Mouse (Mus musculus) embryonic facial prominence, embryonic 12.5 days (tissue): ENCODE results near the gene Sh2b3. TPM values are rescaled to one million over a fixed set of nuclear protein-coding genes. Genes with fewer than 3 reads are reported as not detected.

Experiments
- ATAC-seq: fragments of 200-750 bp; cut with Nextera tagmentation; 2 replicates; pipeline ENCODE4 v1.8.0; 2017; ENCODE audit not compliant: insufficient number of reproducible peaks, insufficient read depth, low FRiP score, low TSS enrichment
- H3K27ac ChIP-seq: fragments of 300-500 bp; sonication (generic); 2 replicates; pipeline ENCODE4 v1.5.1; 2016; ENCODE audit warnings: mild to moderate bottlenecking
- H3K27me3 ChIP-seq: fragments of 300-500 bp; sonication (generic); 2 replicates; pipeline ENCODE4 v1.6.1; 2016; ENCODE audit warnings: mild to moderate bottlenecking, moderate library complexity
- H3K36me3 ChIP-seq: fragments of 300-500 bp; sonication (generic); 2 replicates; pipeline ENCODE4 v1.6.1; 2016; ENCODE audit warnings: mild to moderate bottlenecking
- H3K4me1 ChIP-seq: fragments of 300-500 bp; sonication (generic); 2 replicates; pipeline ENCODE4 v1.6.1; 2016
- H3K4me2 ChIP-seq: fragments of 300-500 bp; sonication (generic); replicated peaks from 2 replicates; pipeline ENCODE4 v1.6.1; 2016; ENCODE audit warnings: mild to moderate bottlenecking, moderate library complexity
- H3K4me3 ChIP-seq: fragments of 300-500 bp; sonication (generic); 2 replicates; pipeline ENCODE4 v1.5.1; 2016; ENCODE audit warnings: mild to moderate bottlenecking
- H3K9ac ChIP-seq: fragments of 300-500 bp; sonication (generic); 2 replicates; pipeline ENCODE4 v1.6.1; 2016; ENCODE audit warnings: mild to moderate bottlenecking, moderate library complexity
- H3K9me3 ChIP-seq: fragments of 300-500 bp; sonication (generic); 2 replicates; pipeline ENCODE4 v1.6.1; 2016; ENCODE audit warnings: mild to moderate bottlenecking, moderate library complexity
- WGBS: fragments of 180-500 bp; shearing (Covaris S2); methylation state at CpG from one replicate; pipeline ENCODE4 v1.1.7; 2016; 5-methylcytosine and 5-hydroxymethylcytosine counted together
- polyA plus RNA-seq: library from polyadenylated mRNA; unstranded; fragments of >200 nt; fragmentation: Nextera tagmentation; extraction: Ambion mirVana; gene quantifications from 2 replicates; pipeline ENCODE4 v1.2.1, GENCODE M21; 2016

Sh2b3 gene
- polyA plus RNA-seq, 1 experiment from 2014 or later, result 14.4 TPM

DNA sequence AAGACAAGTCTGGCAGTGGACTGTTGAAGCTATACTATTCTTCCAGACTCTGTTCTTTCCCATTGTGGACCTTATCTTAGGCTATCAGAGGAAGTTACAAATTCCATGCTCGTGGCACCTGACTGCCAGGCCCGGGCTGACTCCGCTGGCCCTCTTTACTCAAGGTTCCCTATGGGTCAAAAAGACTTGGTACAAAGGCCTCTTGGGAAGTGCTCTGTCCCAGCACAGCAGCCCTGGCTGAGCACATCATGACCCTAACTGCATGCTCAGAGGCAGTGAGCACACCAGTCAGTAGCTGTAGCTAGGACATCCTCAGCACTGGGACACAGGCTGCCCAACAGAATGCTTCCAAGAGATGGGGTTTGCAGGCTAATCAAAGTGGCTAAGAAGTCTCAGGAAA lies 16.8 kb downstream of the Sh2b3 start:
- no peak for ATAC-seq
- 89% methylated on average over 3 of the region's 3 CpGs for WGBS
- Histone ChIP-seq H3K36me3 (peaks cover 55% of the 10 kb centered on the region), H3K4me1 (peaks cover 9% of the 10 kb centered on the region), H3K9me3 (no peaks in the 10 kb centered on the region), H3K9ac (no peak overlapping the region), H3K4me2 (no peak overlapping the region), H3K4me3 (no peak overlapping the region), H3K27ac (no peak overlapping the region), H3K27me3 (no peaks in the 10 kb centered on the region)

DNA sequence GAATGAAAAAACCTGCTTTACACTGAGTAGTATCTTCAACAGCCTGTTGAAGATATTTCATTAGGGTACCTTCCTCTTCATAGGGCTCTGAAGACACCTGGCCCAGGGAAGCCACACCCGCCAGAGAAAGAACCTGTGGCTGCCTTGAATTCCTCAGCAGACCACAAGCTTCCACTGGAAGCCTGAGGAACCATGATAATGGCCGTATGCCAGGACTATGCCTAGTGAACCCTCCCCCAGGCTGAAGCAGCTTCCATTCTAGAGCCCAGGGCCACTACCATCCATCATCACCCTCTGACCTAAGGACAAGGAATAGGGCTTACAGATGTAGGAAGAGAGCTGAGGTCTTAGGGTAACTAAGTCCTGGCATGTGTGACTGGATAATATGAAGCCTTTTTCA lies 17.3 kb downstream of the Sh2b3 start:
- peaks cover 60% of the 10 kb centered on the region for H3K36me3 ChIP-seq
- H3K4me3 ChIP-seq, result no peak overlapping the region
- no peaks in the 10 kb centered on the region for H3K27me3 ChIP-seq
- no peak for ATAC-seq
- 84% methylated on average over 2 of the region's 2 CpGs for WGBS
- no peak overlapping the region for H3K27ac ChIP-seq
- no peaks in the 10 kb centered on the region for H3K9me3 ChIP-seq
- H3K4me2 ChIP-seq, result no peak overlapping the region
- no peak overlapping the region for H3K9ac ChIP-seq
- H3K4me1 ChIP-seq, result peaks cover 9% of the 10 kb centered on the region

DNA sequence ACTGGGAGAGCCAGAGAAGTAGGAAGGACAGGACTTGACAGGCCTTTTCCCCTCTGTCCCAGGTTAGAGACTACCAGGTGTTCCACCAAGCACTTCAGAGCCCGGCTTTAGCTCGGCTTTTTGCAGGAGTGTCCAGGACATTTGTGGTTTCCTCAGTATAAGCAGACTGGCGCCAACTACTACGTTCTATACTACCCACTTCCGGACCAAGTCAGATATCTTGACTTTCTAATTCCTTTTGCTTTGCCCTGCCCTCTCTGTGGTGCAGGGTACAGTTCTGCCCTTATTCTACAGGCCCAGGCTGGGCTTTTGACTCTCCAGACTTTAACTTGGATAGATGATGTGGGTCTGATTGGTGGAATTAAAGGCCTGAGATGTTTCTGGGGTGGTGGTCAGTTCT lies 17.9 kb downstream of the Sh2b3 start:
- no peaks in the 10 kb centered on the region for H3K27me3 ChIP-seq
- no peak overlapping the region for H3K27ac ChIP-seq
- H3K9ac ChIP-seq, result no peak overlapping the region
- ATAC-seq, result no peak
- H3K36me3 ChIP-seq, result peaks cover 63% of the 10 kb centered on the region
- H3K9me3 ChIP-seq, result no peaks in the 10 kb centered on the region
- no peak overlapping the region for H3K4me3 ChIP-seq
- H3K4me1 ChIP-seq, result peaks cover 9% of the 10 kb centered on the region
- no peak overlapping the region for H3K4me2 ChIP-seq
- WGBS, result 94% methylated on average over 5 of the region's 5 CpGs

DNA sequence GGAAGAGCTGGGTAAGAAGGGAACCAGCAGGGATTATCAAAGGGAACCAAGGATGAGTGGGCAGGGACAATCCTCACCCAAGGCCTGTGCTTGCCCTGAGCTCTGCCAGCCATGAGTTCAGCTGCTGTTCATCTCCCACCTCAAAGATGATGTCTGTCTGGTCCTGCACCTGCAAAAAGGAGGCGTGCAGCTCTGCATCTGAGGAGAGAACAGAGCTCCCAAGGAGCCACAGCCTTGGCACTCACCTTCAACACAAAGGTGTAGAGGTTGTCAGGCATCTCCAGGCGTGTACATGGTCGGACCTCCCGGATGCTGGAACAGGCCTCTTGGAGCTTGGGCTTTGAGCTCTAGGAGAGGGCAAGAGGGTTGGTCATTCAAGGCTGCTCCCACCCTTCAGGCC lies 18.6 kb downstream of the Sh2b3 start:
- Histone ChIP-seq H3K4me1 (peaks cover 9% of the 10 kb centered on the region), H3K9me3 (no peaks in the 10 kb centered on the region), H3K4me3 (no peak overlapping the region), H3K36me3 (peaks cover 69% of the 10 kb centered on the region), H3K27ac (no peak overlapping the region), H3K9ac (no peak overlapping the region), H3K4me2 (no peak overlapping the region), H3K27me3 (no peaks in the 10 kb centered on the region)
- 94% methylated on average over 4 of the region's 4 CpGs for whole genome bisulfite sequencing
- ATAC-seq, result no peak

DNA sequence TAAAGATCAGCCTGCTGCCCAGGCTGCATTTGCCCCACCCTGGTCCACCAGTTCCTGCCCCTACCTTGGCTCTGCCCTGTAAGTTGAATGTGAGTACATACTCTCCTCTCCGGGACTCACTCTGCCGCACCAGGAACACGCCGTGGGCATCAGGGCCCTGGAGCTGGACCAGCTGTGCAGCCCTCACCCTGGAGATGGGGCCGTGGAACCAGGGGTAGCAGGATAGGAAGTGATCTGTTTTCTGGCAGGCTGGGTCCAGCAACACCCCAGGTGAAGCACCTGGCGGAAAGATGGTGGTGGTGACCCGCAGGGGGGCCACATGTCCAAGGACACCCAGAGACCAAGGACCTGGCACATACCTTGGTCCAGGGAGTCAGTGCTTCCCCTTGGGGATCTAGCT lies 19.0 kb downstream of the Sh2b3 start:
- Histone ChIP-seq H3K4me3 (no peak overlapping the region), H3K36me3 (peaks cover 74% of the 10 kb centered on the region), H3K4me2 (no peak overlapping the region), H3K9ac (no peak overlapping the region), H3K27me3 (no peaks in the 10 kb centered on the region), H3K9me3 (no peaks in the 10 kb centered on the region), H3K4me1 (peaks cover 7% of the 10 kb centered on the region), H3K27ac (no peak overlapping the region)
- WGBS, result 95% methylated on average over 7 of the region's 7 CpGs
- no peak for ATAC-seq

DNA sequence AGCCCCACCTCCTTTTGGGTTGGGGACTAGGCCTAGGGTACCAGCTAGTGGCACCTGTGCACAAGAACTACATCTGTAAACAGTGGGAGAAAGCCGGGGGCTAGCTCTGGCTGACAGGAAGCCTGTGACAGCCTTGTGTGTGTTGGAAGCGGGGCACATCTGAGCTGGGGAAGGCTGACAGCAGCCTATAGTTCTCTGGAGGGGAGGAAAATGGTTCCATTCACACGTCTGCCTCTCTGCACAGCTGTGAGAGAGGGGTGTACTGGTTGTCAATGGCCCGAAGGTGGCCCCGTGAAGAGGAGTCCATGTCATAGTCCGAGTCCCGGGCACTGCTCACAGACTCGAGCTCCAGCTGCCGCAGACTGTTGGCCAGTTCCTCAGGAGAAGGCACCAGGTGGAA lies 19.9 kb downstream of the Sh2b3 start:
- Histone ChIP-seq H3K9ac (no peak overlapping the region), H3K4me3 (no peak overlapping the region), H3K4me2 (no peak overlapping the region), H3K4me1 (no peaks in the 10 kb centered on the region), H3K36me3 (peaks cover 82% of the 10 kb centered on the region), H3K27ac (no peak overlapping the region), H3K9me3 (no peaks in the 10 kb centered on the region), H3K27me3 (no peaks in the 10 kb centered on the region)
- WGBS, result 83% methylated on average over 9 of the region's 9 CpGs
- no peak for ATAC-seq

DNA sequence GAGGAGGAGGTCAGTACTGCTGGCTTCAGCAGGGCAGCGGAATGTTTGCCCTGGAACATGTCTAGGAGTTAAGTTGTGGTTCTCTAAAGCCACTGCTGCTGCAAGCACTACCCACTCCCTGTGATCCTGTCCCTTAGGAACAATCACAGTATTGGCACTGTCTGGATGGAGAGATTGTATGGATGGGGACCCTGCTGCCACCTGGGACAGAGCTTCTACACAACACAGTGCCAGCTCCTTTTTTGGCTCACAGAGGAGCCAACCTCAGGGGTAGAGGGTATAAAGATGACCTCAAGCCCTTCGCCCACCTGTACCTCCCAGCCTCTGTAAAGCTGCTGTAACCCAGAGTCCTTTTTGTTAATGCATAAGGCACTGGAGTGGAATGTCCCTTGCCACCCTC lies 20.8 kb downstream of the Sh2b3 start:
- ATAC-seq, result no peak
- H3K36me3 ChIP-seq, result peaks cover 92% of the 10 kb centered on the region
- no peaks in the 10 kb centered on the region for H3K27me3 ChIP-seq
- no peaks in the 10 kb centered on the region for H3K9me3 ChIP-seq
- no peak overlapping the region for H3K9ac ChIP-seq
- H3K4me3 ChIP-seq, result no peak overlapping the region
- H3K27ac ChIP-seq, result no peak overlapping the region
- H3K4me1 ChIP-seq, result no peaks in the 10 kb centered on the region
- H3K4me2 ChIP-seq, result no peak overlapping the region
- WGBS, result 94% methylated on average over 2 of the region's 2 CpGs

DNA sequence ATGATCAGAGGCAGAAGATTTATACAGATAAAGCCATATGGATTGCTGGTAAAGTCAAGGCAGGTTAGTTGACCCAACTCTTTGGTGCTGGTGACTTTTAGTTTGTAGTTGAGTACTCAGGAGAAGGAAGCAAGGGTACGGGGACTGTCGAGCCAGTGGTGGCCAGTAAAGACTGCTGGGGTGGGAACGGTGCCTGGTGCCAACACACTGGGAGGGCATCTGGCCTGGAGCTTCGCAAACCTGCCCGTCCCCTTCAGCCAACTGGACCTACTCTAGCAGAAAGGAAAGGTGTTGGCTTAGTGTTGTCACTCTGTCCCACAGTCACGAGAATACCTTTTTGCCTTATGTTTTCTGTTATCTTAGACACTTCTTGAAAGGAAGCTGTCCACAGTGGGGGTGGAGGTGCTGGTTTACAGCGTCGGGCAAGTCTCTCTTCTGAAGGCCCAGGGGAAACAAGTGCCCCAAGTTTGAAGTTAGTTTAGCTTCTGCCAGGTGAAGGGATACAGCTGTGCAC lies 21.5 kb downstream of the Sh2b3 start:
- 92% methylated on average over 8 of the region's 8 CpGs for WGBS
- H3K36me3 ChIP-seq, result peaks cover 96% of the 10 kb centered on the region
- no peaks in the 10 kb centered on the region for H3K27me3 ChIP-seq
- no peaks in the 10 kb centered on the region for H3K9me3 ChIP-seq
- ATAC-seq, result no peak
- H3K4me3 ChIP-seq, result no peak overlapping the region
- H3K27ac ChIP-seq, result no peak overlapping the region
- H3K9ac ChIP-seq, result no peak overlapping the region
- H3K4me2 ChIP-seq, result no peak overlapping the region
- H3K4me1 ChIP-seq, result no peaks in the 10 kb centered on the region

DNA sequence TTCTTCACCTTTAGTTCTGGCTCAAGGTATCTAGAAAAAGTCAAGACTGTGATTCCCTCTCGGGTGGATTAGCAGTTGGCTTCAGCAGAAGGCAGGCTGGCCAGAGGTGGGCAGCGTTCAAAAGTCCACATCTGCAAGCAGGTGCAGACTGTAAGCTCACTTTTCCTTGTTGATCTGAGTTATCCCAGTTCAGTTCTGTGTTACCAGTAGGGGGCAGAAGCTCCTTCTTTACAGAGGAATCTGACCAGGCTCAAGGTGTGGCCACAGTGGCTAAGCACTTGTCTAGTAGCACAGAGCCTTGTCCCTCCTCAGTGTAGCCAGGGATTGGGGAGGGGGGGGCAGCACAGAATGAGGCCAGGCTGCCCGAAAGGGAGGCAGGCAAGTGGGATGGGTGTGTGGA lies 22.4 kb downstream of the Sh2b3 start:
- ATAC-seq, result no peak

DNA sequence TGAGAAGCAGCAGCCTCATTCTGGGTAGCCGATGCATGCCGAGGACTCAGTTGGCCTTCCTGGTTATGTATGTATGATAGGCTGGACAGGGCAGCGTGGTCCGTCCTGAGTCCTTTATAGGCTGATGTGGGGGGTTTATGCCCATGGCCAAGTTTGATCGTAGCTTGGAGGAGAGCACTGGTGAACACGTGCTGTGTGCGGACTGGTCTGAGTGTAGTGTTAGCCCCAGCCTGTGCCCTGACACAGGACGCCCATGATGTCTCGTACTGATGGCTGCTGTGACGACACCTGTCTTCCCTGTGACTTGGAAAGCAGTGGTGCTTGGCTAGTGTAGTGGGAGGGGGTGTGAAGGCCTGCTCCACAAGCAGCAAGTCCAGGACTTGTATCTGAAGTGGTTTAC lies 23.7 kb downstream of the Sh2b3 start:
- no peak for ATAC-seq
- H3K36me3 ChIP-seq, result peaks cover 82% of the 10 kb centered on the region
- no peak overlapping the region for H3K27ac ChIP-seq
- 92% methylated on average over 10 of the region's 10 CpGs for WGBS
- H3K4me3 ChIP-seq, result no peak overlapping the region
- no peaks in the 10 kb centered on the region for H3K4me1 ChIP-seq
- no peaks in the 10 kb centered on the region for H3K9me3 ChIP-seq
- no peak overlapping the region for H3K4me2 ChIP-seq
- no peak overlapping the region for H3K9ac ChIP-seq
- H3K27me3 ChIP-seq, result no peaks in the 10 kb centered on the region

More for the DNA sequence above, 22.4 kb downstream of the Sh2b3 start:
- Histone ChIP-seq H3K4me2 (no peak overlapping the region), H3K36me3 (peaks cover 94% of the 10 kb centered on the region), H3K4me1 (no peaks in the 10 kb centered on the region), H3K27ac (no peak overlapping the region), H3K9me3 (no peaks in the 10 kb centered on the region), H3K27me3 (no peaks in the 10 kb centered on the region), H3K9ac (no peak overlapping the region), H3K4me3 (no peak overlapping the region)
- WGBS, result 69% methylated on average over 3 of the region's 3 CpGs

DNA sequence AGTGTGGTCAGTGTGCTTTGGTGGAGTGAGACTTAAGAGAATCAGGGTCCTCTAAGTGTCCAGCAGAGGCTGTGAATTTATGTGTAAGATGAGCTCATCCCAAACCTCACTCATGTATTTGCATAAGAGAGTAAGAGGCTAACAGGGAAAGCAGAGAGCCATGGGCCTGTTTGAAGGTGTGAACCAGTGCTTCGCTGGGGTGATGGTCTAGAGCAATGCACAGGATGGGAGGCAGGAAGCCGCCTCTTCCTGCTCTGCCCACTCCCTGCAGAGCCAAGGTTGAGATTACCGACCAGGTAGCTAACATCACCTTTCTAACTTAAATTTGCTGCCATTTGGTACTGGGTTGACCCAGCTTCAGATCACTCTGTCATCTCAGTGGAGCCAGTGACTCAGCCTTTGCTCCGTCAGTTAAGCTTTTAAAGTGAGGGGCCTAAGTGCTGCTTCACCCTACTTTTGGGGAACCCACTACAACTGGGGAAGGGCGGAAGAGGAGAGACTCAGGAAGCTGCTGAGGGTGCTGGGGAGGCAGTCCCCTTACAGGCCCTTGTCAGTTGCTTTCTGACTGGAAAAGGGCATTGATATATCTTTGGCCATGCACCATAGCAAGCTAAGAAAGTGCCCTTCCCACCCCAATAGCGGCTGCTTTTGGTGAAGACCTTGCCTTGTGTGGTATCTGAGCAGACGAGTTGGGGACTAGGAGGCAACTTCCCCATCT lies 24.8 kb downstream of the Sh2b3 start:
- Histone ChIP-seq H3K4me2 (no peak overlapping the region), H3K4me1 (no peaks in the 10 kb centered on the region), H3K27ac (no peak overlapping the region), H3K9ac (no peak overlapping the region), H3K9me3 (no peaks in the 10 kb centered on the region), H3K36me3 (peaks cover 71% of the 10 kb centered on the region), H3K4me3 (no peak overlapping the region), H3K27me3 (no peaks in the 10 kb centered on the region)
- ATAC-seq, result no peak
- 89% methylated on average over 7 of the region's 7 CpGs for WGBS

DNA sequence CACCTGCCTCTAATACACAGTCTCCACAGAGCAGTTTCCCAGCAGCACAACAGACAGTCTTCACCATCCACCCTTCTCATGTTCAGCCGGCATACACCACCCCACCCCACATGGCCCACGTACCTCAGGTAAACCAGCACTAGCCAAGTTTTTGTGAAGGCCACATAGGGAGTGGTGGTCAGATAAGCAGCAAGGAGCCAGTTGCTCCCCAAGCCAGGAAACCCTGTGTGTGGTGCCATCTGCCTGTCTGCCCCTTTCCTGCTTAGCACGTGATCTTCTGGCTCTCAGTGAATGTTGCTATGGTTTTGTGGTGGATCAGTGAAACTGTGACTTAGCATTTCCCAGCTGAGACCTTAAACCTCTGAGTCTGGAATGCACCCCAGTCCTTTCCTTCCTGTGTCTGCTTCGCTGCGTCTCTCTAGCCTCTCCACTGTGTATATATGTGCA lies 25.9 kb downstream of the Sh2b3 start:
- Histone ChIP-seq H3K27me3 (no peaks in the 10 kb centered on the region), H3K9ac (no peak overlapping the region), H3K4me2 (no peak overlapping the region), H3K27ac (0 out of 2 replicates have a peak overlapping the region, but pooled peaks have one; percentile 50), H3K4me1 (no peaks in the 10 kb centered on the region), H3K36me3 (peaks cover 59% of the 10 kb centered on the region), H3K9me3 (no peaks in the 10 kb centered on the region), H3K4me3 (no peak overlapping the region)
- ATAC-seq, result no peak
- 94% methylated on average over 5 of the region's 5 CpGs for WGBS
